Mouse (Mus musculus) brown adipose tissue, adult 24 weeks (tissue): Measurements from ENCODE around the gene Galnt18. TPM values are rescaled to one million over a fixed set of nuclear protein-coding genes. Genes with fewer than 3 reads are reported as not detected.

Source experiments
- H3K27ac ChIP-seq: fragments of 200-500 bp; replicated peaks from 2 replicates; pipeline ENCODE4 v1.5.1; 2012; ENCODE audit warnings: low read depth, mild to moderate bottlenecking, low read length
- H3K4me1 ChIP-seq: fragments of 200-500 bp; 2 replicates; pipeline ENCODE4 v1.6.1; 2012; ENCODE audit warnings: low read length, mixed read lengths; ENCODE audit not compliant: control insufficient read depth, insufficient read depth, insufficient read length
- H3K4me3 ChIP-seq: fragments of 200-500 bp; 2 replicates; pipeline ENCODE4 v1.5.1; 2012; ENCODE audit warnings: low read depth, mild to moderate bottlenecking, low read length, moderate library complexity; ENCODE audit not compliant: insufficient read depth
- polyA plus RNA-seq: library from polyadenylated mRNA; stranded (reverse); fragments of >200 nt; gene quantifications from 2 replicates; pipeline ENCODE4 v1.2.4, GENCODE M21; 2012; ENCODE audit not compliant: missing spikeins, insufficient read depth, insufficient read length

Gene Galnt18
- 6.1 and 7.7 TPM in 2 replicates for polyA plus RNA-seq

GRCm38 (mm10) chr7:111779504-111780242 lies at the start of gene Galnt18:
Gene Galnt18 (minus strand): TSS chr7:111779977.
- Histone ChIP-seq H3K4me3 (peak within 1 kb of the TSS; percentile 73), H3K27ac (peak within 1 kb of the TSS; percentile 79), H3K4me1 (peaks cover 17% of the 10 kb centered on the region; the same call in 1 of the 2 replicates)

- H3K4me3 ChIP-seq = no peak overlapping the region
- peak overlapping the region; percentile 39; the same call in 1 of the 2 replicates for H3K27ac ChIP-seq
- H3K4me1 ChIP-seq = peaks cover 3% of the 10 kb centered on the region
Observed at GRCm38 (mm10) chr7:111827337-111827736, 47.6 kb upstream of the Galnt18 start.

GRCm38 (mm10) chr7:111813093-111813492 lies 33.3 kb upstream of the Galnt18 start:
- no peak overlapping the region for H3K4me3 ChIP-seq
- no peaks in the 10 kb centered on the region for H3K4me1 ChIP-seq
- no peak overlapping the region for H3K27ac ChIP-seq

GRCm38 (mm10) chr7:111811036-111811435 lies 31.3 kb upstream of the Galnt18 start:
- H3K27ac ChIP-seq = no peak overlapping the region
- no peaks in the 10 kb centered on the region for H3K4me1 ChIP-seq
- H3K4me3 ChIP-seq = no peak overlapping the region

- H3K27ac ChIP-seq = no peak overlapping the region
- H3K4me1 ChIP-seq = no peaks in the 10 kb centered on the region
- no peak overlapping the region for H3K4me3 ChIP-seq
Observed at GRCm38 (mm10) chr7:111809796-111810195, 30.0 kb upstream of the Galnt18 start.

GRCm38 (mm10) chr7:111806083-111806482 lies 26.3 kb upstream of the Galnt18 start:
- no peak overlapping the region for H3K27ac ChIP-seq
- H3K4me3 ChIP-seq = no peak overlapping the region
- no peaks in the 10 kb centered on the region for H3K4me1 ChIP-seq

- Histone ChIP-seq H3K4me1 (no peaks in the 10 kb centered on the region), H3K4me3 (no peak overlapping the region), H3K27ac (no peak overlapping the region)
Observed at GRCm38 (mm10) chr7:111804646-111805045, 24.9 kb upstream of the Galnt18 start.

- H3K4me3 ChIP-seq = no peak overlapping the region
- no peaks in the 10 kb centered on the region for H3K4me1 ChIP-seq
Observed at GRCm38 (mm10) chr7:111800785-111801184, 21.0 kb upstream of the Galnt18 start.

GRCm38 (mm10) chr7:111800120-111800519 lies 20.3 kb upstream of the Galnt18 start:
- Histone ChIP-seq H3K4me1 (no peaks in the 10 kb centered on the region), H3K27ac (no peak overlapping the region), H3K4me3 (no peak overlapping the region)

More at GRCm38 (mm10) chr7:111800785-111801184, 21.0 kb upstream of the Galnt18 start:
- H3K27ac ChIP-seq = no peak overlapping the region

- no peaks in the 10 kb centered on the region for H3K4me1 ChIP-seq
- H3K27ac ChIP-seq = no peak overlapping the region
- H3K4me3 ChIP-seq = no peak overlapping the region
Observed at GRCm38 (mm10) chr7:111799021-111799420, 19.2 kb upstream of the Galnt18 start.

GRCm38 (mm10) chr7:111797337-111798010 lies 17.7 kb upstream of the Galnt18 start:
- Histone ChIP-seq H3K4me1 (no peaks in the 10 kb centered on the region), H3K4me3 (no peak overlapping the region), H3K27ac (no peak overlapping the region)

GRCm38 (mm10) chr7:111795059-111795458 lies 15.3 kb upstream of the Galnt18 start:
- Histone ChIP-seq H3K4me1 (no peaks in the 10 kb centered on the region), H3K27ac (no peak overlapping the region), H3K4me3 (no peak overlapping the region)

- no peaks in the 10 kb centered on the region for H3K4me1 ChIP-seq
- H3K27ac ChIP-seq = no peak overlapping the region
- no peak overlapping the region for H3K4me3 ChIP-seq
Observed at GRCm38 (mm10) chr7:111792154-111792553, 12.4 kb upstream of the Galnt18 start.

- no peak overlapping the region for H3K4me3 ChIP-seq
- H3K4me1 ChIP-seq = no peaks in the 10 kb centered on the region
- no peak overlapping the region for H3K27ac ChIP-seq
Observed at GRCm38 (mm10) chr7:111791347-111791746, 11.6 kb upstream of the Galnt18 start.

GRCm38 (mm10) chr7:111787921-111788320 lies 8.1 kb upstream of the Galnt18 start:
- H3K27ac ChIP-seq = no peak overlapping the region
- H3K4me3 ChIP-seq = no peak overlapping the region
- H3K4me1 ChIP-seq = no peaks in the 10 kb centered on the region

GRCm38 (mm10) chr7:111785478-111785877 lies 5.7 kb upstream of the Galnt18 start:
- H3K27ac ChIP-seq = no peak overlapping the region
- H3K4me3 ChIP-seq = no peak overlapping the region
- H3K4me1 ChIP-seq = peaks cover 6% of the 10 kb centered on the region; the same call in 1 of the 2 replicates
